In the genomic region with DNA sequence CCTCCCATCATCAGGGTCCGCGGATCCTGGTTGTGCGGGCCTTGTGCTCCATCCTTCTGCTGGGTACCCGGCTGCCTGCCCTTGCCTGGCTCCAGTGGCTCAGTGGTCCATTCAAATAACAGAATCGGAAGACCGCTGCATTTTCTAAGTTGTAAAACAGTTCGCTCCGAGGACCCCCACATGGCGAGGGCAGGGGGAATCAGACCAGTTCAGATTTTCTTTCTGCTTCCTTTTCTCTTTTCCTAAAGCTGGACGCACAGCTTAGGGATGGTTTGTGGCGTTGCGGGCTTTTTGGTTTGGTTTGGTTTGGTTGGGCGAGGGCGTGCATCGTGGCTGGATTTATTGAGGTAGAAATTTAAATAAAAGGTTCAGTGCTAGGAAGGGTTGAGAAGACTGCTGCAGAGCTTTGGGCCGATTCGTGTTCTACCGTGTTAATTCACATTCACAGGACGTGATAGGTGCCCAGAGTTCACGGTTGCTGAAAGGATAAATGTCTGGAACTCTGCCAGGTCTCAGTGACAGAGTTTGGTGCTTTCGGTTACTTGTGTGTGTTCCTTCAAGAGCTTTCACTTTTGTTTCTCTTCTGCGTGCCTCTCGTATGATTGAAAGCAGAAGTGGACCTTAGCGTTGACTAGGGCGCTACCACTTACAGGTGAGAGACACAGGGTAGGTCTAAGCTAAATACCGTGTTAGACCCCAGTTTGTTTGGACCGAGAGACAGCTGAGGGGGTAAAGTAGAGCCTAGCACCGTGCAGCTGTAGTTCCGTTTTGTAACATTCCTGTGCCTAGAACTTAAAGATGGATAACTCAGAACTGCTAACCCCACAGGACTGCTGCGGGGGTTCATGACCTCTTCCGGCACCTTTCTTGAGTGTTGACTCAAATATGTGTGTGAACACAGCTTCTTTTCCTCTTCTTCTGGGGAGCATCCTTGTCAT, we compare ENCODE assay signal across 8 mouse cellular contexts.
A peak's percentile ranks its signal among the peaks of the same experiment; 100 is the strongest.
DNase-seq lines count a peak whose midpoint lies in the region; ATAC-seq lines count a peak whose summit lies in the region.

No protein-coding gene starts in this region.

- peaks cover 15% of the 10 kb centered on the region for H3K4me1 ChIP-seq in forebrain, embryonic 14.5 days (ENCODE audit: control insufficient read depth, insufficient read depth, low read length)

- ATAC-seq in forebrain, embryonic 14.5 days, result peak; percentile 10
- peak; percentile 72 to 78 for ATAC-seq in hematopoietic stem cell, adult 5-6 weeks (replicated peaks in 1 of 2; ENCODE audit: insufficient read depth in 1 of 2, low FRiP score in 2 of 2, low TSS enrichment in 1 of 2, low read depth in 1 of 2, poor library complexity in 2 of 2, severe bottlenecking in 2 of 2)
- ATAC-seq in megakaryocyte, adult 5-6 weeks (ENCODE audit: poor library complexity, severe bottlenecking), result peak; percentile 79

- WGBS in forebrain, embryonic 14.5 days, result 11% methylated on average over 31 of the region's 31 CpGs

- peak overlapping the region; percentile 84 for H3K4me3 ChIP-seq in forebrain, embryonic 14.5 days (ENCODE audit: low read depth, low read length)

- DNase-seq in cerebellum, adult 18-20 months, result peak; percentile 30 to 61
- DNase-seq in cerebellum, adult 11 months, result no peak
- peak; percentile 76 for DNase-seq in brain, adult 2 months (ENCODE audit: low read depth, low spot score)
- DNase-seq in forebrain, embryonic 14.5 days (ENCODE audit: low spot score), result peak; percentile 75
- DNase-seq in left cerebral cortex, adult 11 months (ENCODE audit: low spot score), result peak; percentile 41
- DNase-seq in skeletal muscle tissue, adult 2 months (ENCODE audit: low read depth, low spot score), result peak; percentile 76

- no peaks in the 10 kb centered on the region for H3K9me3 ChIP-seq in forebrain, embryonic 14.5 days (replicated peaks; ENCODE audit: control insufficient read depth, low read length)

- peak overlapping the region; percentile 90 for H3K4me2 ChIP-seq in forebrain, embryonic 14.5 days (ENCODE audit: low read length)

- peak overlapping the region; percentile 92 for H3K9ac ChIP-seq in forebrain, embryonic 14.5 days (ENCODE audit: low read length)

- H3K27me3 ChIP-seq in forebrain, embryonic 14.5 days (replicated peaks; ENCODE audit: control insufficient read depth, insufficient read depth, low read length), result no peaks in the 10 kb centered on the region

- no peaks in the 10 kb centered on the region for H3K36me3 ChIP-seq in forebrain, embryonic 14.5 days (ENCODE audit: control insufficient read depth, insufficient read depth, low read length)

- H3K27ac ChIP-seq in forebrain, embryonic 14.5 days (ENCODE audit: low read depth, low read length), result peak overlapping the region; percentile 97

Comparison
In these comparisons a context has a peak if more than half of its experiments do, and no peak if none do; other contexts are left out.
1. ATAC-seq: peak in every context shown above with its lines; median percentile 79 in megakaryocyte, adult 5-6 weeks; 75 in hematopoietic stem cell, adult 5-6 weeks; 10 in forebrain, embryonic 14.5 days.